Mouse (Mus musculus) kidney, adult 11 months (tissue): ENCODE measurements around the gene Sppl3.

Source experiments
- DNase-seq: peaks from one replicate; pipeline ENCODE4 v3.0.0; 2022

Gene Sppl3

GRCm38 (mm10) chr5:115010577-115011216, at the start of gene Sppl3:
Gene Sppl3, plus strand, starts transcription at chr5:115011137.
- peak; percentile 88 for DNase-seq

- DNase-seq, result peak; percentile 69
Measured at GRCm38 (mm10) chr5:114961590-114962360, 49.2 kb upstream of the Sppl3 start.

- DNase-seq, result peak; percentile 48
Measured at GRCm38 (mm10) chr5:114964315-114964966, 46.5 kb upstream of the Sppl3 start.

- DNase-seq, result peak; percentile 83
Measured at GRCm38 (mm10) chr5:114964967-114965898, 45.7 kb upstream of the Sppl3 start.

- DNase-seq, result peak; percentile 54
Measured at GRCm38 (mm10) chr5:114967523-114968268, 43.2 kb upstream of the Sppl3 start.

- DNase-seq, result no peak
Measured at GRCm38 (mm10) chr5:114968651-114969050, 42.3 kb upstream of the Sppl3 start.

- DNase-seq, result peak; percentile 91
Measured at GRCm38 (mm10) chr5:114969064-114969463, 41.9 kb upstream of the Sppl3 start.

GRCm38 (mm10) chr5:114969609-114970215, 41.2 kb upstream of the Sppl3 start:
- DNase-seq, result peak; percentile 35

- DNase-seq, result peak; percentile 75
Measured at GRCm38 (mm10) chr5:114970824-114971227, 40.1 kb upstream of the Sppl3 start, which contains the start of gene Hnf1a. Gene Hnf1a, minus strand, starts transcription at chr5:114971094.

GRCm38 (mm10) chr5:114972201-114972600, 38.7 kb upstream of the Sppl3 start:
- no peak for DNase-seq

- peak; percentile 44 for DNase-seq
Measured at GRCm38 (mm10) chr5:114973131-114973530, 37.8 kb upstream of the Sppl3 start.

- DNase-seq, result no peak
Measured at GRCm38 (mm10) chr5:114976935-114977334, 34.0 kb upstream of the Sppl3 start.

- peak; percentile 41 for DNase-seq
Measured at GRCm38 (mm10) chr5:114978473-114978872, 32.5 kb upstream of the Sppl3 start.

GRCm38 (mm10) chr5:114978888-114979249, 32.1 kb upstream of the Sppl3 start:
- DNase-seq, result no peak

GRCm38 (mm10) chr5:114979250-114980121, 31.5 kb upstream of the Sppl3 start:
- DNase-seq, result peak; percentile 52

- no peak for DNase-seq
Measured at GRCm38 (mm10) chr5:114980122-114980748, 30.7 kb upstream of the Sppl3 start.

- no peak for DNase-seq
Measured at GRCm38 (mm10) chr5:114982001-114982400, 28.9 kb upstream of the Sppl3 start.

- no peak for DNase-seq
Measured at GRCm38 (mm10) chr5:114985074-114985473, 25.9 kb upstream of the Sppl3 start.

GRCm38 (mm10) chr5:114996447-114996846, 14.5 kb upstream of the Sppl3 start:
- DNase-seq, result no peak

GRCm38 (mm10) chr5:114997327-114997726, 13.6 kb upstream of the Sppl3 start:
- DNase-seq, result no peak
